Mouse (Mus musculus): ENCODE measurements at regions not wholly inside any gene's neighbourhood (a gene's known extent, or its start where the extent isn't known, plus 50 kb on each side); places are given as distances from the start of the nearest gene placed in this dataset.

DNA sequence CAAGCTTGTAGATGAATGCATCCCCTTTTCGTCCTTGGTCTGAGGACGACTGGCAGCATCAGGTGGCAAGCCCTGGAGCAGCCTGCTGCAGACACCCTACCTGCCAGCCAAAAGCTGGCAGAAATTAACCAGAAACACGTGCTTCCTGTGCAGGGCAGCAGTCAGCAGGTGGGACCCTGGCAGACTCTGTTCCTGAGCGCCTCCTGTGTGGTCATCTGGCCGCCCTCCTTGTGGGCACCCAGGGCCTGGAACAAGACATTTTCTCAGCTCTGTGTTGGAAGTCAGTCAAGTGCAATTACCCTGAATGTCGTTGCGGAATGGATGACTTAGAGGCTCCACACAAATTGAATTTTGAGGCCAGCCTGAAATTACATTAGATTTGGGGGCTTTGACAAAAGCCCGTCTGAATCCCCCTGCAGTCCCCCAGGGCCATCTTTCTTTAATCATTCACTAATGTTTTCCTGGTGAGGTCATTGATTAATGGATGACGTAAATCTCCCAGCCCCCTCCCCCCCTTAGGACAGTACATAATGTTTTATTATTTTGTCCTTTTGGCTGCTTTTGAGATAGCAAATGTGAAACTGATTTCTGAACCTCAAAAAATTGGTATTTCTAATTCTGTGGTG is 91.8 kb upstream of the Hhip start:
- in situ Hi-C loops (cut with MboI; ENCODE audit: low pct_unique_long_range_greater_than_20kb in 1 of 2, low sequenced_read_pairs in 2 of 2, unreplicated experiment in 1 of 2), result no loop called here

DNA sequence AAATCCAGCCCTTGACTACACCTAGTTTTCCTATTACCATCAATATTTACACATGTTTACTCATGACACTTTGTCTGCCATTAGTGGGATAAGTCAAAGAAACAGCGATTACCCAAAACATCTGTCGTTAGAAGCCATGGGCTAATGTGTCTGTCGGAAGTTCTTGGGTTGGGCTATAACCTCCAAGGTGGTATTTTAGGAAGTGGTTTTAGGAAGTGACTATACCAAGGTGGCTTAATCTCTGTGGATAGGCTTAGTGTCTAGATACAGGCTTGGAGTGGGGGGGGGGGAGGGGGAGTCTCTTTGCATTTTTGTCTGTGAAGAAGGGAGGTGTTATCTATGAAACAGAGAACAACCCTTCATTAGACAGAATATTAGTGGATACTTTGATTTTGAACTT is 90.1 kb upstream of the Hhip start:
- in situ Hi-C loops (cut with MboI; ENCODE audit: low pct_unique_long_range_greater_than_20kb in 1 of 2, low sequenced_read_pairs in 2 of 2, unreplicated experiment in 1 of 2), result no loop called here

DNA sequence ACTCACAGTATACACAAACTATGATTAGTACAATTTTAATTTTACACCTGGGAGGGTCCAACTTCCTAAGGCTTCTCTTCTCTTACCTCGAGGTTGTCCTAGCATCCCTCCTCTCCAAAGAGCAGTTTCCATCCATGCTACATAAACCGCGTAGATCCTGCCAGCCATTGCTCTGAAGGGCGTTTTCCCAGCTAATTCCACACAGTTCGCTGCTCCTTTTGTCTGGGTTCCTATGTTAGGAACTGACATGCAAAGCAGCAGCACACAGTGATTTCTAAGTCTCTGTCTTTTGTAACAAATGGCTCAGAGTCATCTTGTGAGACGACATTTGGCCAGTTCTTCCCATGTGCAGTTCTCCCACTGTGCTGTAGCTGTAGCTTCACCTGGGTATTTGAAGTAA is 80.7 kb upstream of the Hhip start:
- in situ Hi-C loops (cut with MboI; ENCODE audit: low pct_unique_long_range_greater_than_20kb in 1 of 2, low sequenced_read_pairs in 2 of 2, unreplicated experiment in 1 of 2), result no loop called here

- in situ Hi-C loops (cut with MboI; ENCODE audit: low pct_unique_long_range_greater_than_20kb in 1 of 2, low sequenced_read_pairs in 2 of 2, unreplicated experiment in 1 of 2), result no loop called here
Measured at GRCm38 (mm10) chr8:80120378-80120965, 62.7 kb upstream of the Hhip start.

DNA sequence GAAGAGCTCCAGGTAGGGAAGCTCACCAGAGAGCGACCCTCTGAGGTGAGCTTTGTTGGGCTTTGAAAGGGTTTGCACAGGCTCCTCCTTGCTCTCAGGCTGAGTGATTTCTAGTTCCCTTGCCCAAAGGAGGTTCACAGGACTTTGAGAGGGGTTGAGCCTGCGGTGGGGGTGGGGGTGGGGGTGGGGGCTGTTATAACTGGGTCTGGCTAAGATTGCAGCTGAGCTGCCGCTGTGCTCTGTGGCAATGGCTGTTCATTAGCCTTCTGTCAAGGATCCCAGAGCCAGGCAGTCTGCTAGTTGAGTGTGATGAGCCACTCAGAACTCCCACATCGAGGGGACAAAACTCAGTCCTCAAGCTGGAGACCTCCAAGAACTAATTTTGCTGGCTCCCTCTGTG is 59.5 kb upstream of the Hhip start:
- in situ Hi-C loops (cut with MboI; ENCODE audit: low pct_unique_long_range_greater_than_20kb in 1 of 2, low sequenced_read_pairs in 2 of 2, unreplicated experiment in 1 of 2), result no loop called here
